Mouse (Mus musculus) E14TG2a.4 (cell line): ENCODE data around the gene Vsnl1.

Experiments used
- CTCF ChIP-seq: conservative IDR thresholded peaks from 2 replicates; pipeline ENCODE4 v1.5.1; 2014; ENCODE audit warnings: low read length
- POU5F1 ChIP-seq: IDR thresholded peaks from 2 replicates; pipeline ENCODE4 v1.6.1; 2014; ENCODE audit warnings: low read length, borderline replicate concordance

DNA sequence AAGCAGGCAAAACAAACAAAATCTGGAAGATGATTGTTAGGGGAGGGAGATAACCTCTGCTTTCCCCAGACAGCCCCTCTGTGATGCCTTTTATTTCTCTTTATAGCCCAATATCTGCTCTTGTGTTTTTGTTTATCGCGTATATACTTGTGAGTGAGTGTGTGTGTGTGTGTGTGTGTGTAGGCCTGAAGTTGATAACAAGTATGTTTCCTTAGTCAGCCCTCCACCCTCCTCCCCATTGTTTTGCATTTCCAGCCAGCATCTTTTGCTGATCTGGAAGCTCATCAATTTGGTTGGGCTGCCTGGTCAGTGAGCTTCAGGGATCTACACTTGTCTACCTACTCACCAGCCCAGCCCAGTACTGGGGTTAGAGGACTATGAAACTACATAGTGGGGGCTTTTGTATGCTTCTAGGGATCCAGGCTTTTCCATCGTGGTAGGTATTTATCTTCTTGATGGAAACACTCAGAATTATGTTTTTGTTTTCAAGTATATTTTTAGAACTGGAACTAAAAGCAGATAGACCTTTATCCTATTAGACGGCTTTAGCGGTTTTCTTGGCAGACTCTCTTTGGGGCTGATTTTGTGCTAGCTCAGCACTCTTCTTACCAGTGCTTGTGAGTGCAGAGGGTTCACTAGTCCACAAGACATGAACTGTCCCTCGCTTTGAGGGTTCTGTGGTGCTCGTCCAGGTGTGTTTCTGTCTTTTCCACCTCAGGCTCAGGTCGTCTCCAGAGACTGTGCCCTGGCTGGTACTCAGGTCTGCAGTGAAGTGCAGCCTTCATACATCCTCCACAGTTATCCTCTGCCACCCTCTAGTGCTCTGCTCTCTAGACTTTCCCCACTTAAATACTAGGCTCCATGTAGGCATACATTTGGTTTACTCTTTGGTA is 129.4 kb downstream of the Vsnl1 start:
- no peak for TF ChIP-seq CTCF
- no peak for TF ChIP-seq POU5F1
